Mouse (Mus musculus) spleen, adult 2 months (tissue): ENCODE measurements around the gene Mybbp1a.

Experiments used
- CTCF ChIP-seq: fragments of 200-500 bp; IDR thresholded peaks from 2 replicates; pipeline ENCODE4 v1.5.1; 2011; ENCODE audit warnings: mild to moderate bottlenecking, inconsistent platforms; ENCODE audit not compliant: insufficient read depth, insufficient read length, insufficient replicate concordance; ENCODE audit errors: extremely low read depth
- POLR2A ChIP-seq: fragments of 200-500 bp; IDR thresholded peaks from 2 replicates; pipeline ENCODE4 v1.6.1; 2011; ENCODE audit warnings: low read depth, low read length, inconsistent platforms

GRCm38 (mm10) chr11:72487739-72488138 lies 46.6 kb downstream of the Mybbp1a start:
- TF ChIP-seq CTCF = no peak
- TF ChIP-seq POLR2A = no peak
